ENCODE assay signal across 23 mouse cellular contexts in genomic region chr14:51140342-51140741, GRCm38 (mm10). TPM values are rescaled to one million over a fixed set of nuclear protein-coding genes. Genes with fewer than 3 reads are reported as not detected.
DNase-seq lines count a peak whose midpoint lies in the region; ATAC-seq and TF ChIP-seq lines count a peak whose summit lies in the region.
"Had no signal": no experiment of that assay in that cellular context is flagged by ENCODE, and none has a peak within 500 bp of the region (broad histone marks: within the 10 kb centered on the region; RNA-seq: fewer than 3 reads in every experiment).

No protein-coding gene starts in this region.

- 73% methylated on average over 2 of the region's 2 CpGs for WGBS in forebrain, postnatal 0 days
- 67% methylated on average over 2 of the region's 2 CpGs for WGBS in forebrain, embryonic 15.5 days
- 74% methylated on average over 2 of the region's 2 CpGs for WGBS in liver, embryonic 12.5 days (ENCODE audit: insufficient replicate concordance)
- 76% methylated on average over 2 of the region's 2 CpGs for WGBS in liver, postnatal 0 days (ENCODE audit: insufficient replicate concordance)
- WGBS in kidney, embryonic 15.5 days, result 82% methylated on average over 2 of the region's 2 CpGs

- no peak overlapping the region for H3K4me3 ChIP-seq in forebrain, postnatal 0 days (ENCODE audit: low read depth, low read length)
- no peak overlapping the region for H3K4me3 ChIP-seq in forebrain, embryonic 15.5 days
- H3K4me3 ChIP-seq in liver, embryonic 12.5 days, result no peak overlapping the region
- H3K4me3 ChIP-seq in liver, postnatal 0 days (ENCODE audit: low read depth, low read length), result no peak overlapping the region
- H3K4me3 ChIP-seq in C2C12 (ENCODE audit: insufficient read depth, poor library complexity, severe bottlenecking), result no peak overlapping the region
- H3K4me3 ChIP-seq in kidney, embryonic 15.5 days (replicated peaks), result no peak overlapping the region
- H3K4me3 ChIP-seq: forebrain, embryonic 13.5 days; layer of hippocampus, adult 2 months; left cerebral cortex, adult 2 months; limb, embryonic 12.5 days; midbrain, embryonic 15.5 days had no signal

- H3K9ac ChIP-seq in forebrain, postnatal 0 days, result no peak overlapping the region
- H3K9ac ChIP-seq in forebrain, embryonic 15.5 days (replicated peaks), result no peak overlapping the region
- H3K9ac ChIP-seq in liver, embryonic 12.5 days, result no peak overlapping the region
- H3K9ac ChIP-seq in liver, postnatal 0 days (replicated peaks), result no peak overlapping the region
- H3K9ac ChIP-seq in kidney, embryonic 15.5 days, result no peak overlapping the region
- H3K9ac ChIP-seq: forebrain, embryonic 13.5 days; limb, embryonic 12.5 days; midbrain, embryonic 15.5 days had no signal

- no peaks in the 10 kb centered on the region for H3K9me3 ChIP-seq in forebrain, postnatal 0 days (ENCODE audit: low read length)
- H3K9me3 ChIP-seq in forebrain, embryonic 15.5 days, result no peaks in the 10 kb centered on the region
- H3K9me3 ChIP-seq in liver, embryonic 12.5 days (replicated peaks), result no peaks in the 10 kb centered on the region
- H3K9me3 ChIP-seq in liver, postnatal 0 days (ENCODE audit: low read length), result no peaks in the 10 kb centered on the region
- H3K9me3 ChIP-seq in kidney, embryonic 15.5 days (replicated peaks), result no peaks in the 10 kb centered on the region
- H3K9me3 ChIP-seq: forebrain, embryonic 13.5 days; limb, embryonic 12.5 days; midbrain, embryonic 15.5 days had no signal

- H3K4me1 ChIP-seq in forebrain, postnatal 0 days (ENCODE audit: insufficient read depth), result no peaks in the 10 kb centered on the region
- no peaks in the 10 kb centered on the region for H3K4me1 ChIP-seq in forebrain, embryonic 15.5 days
- H3K4me1 ChIP-seq in liver, embryonic 12.5 days, result peaks cover 52% of the 10 kb centered on the region
- peaks cover 21% of the 10 kb centered on the region for H3K4me1 ChIP-seq in liver, postnatal 0 days (ENCODE audit: insufficient read depth)
- no peaks in the 10 kb centered on the region for H3K4me1 ChIP-seq in kidney, embryonic 15.5 days
- H3K4me1 ChIP-seq: forebrain, embryonic 13.5 days; limb, embryonic 12.5 days; midbrain, embryonic 15.5 days had no signal

- H3K79me2 ChIP-seq in C2C12 (ENCODE audit: control insufficient read depth, insufficient read depth), result no peaks in the 10 kb centered on the region

- H3ac ChIP-seq in C2C12 (ENCODE audit: control insufficient read depth, insufficient read length, low read depth), result no peak overlapping the region

- H3K27ac ChIP-seq in forebrain, postnatal 0 days (ENCODE audit: low read depth, low read length), result no peak overlapping the region
- no peak overlapping the region for H3K27ac ChIP-seq in forebrain, embryonic 15.5 days (replicated peaks)
- 0 out of 2 replicates have a peak overlapping the region, but pooled peaks have one; percentile 16 for H3K27ac ChIP-seq in liver, embryonic 12.5 days
- no peak overlapping the region for H3K27ac ChIP-seq in liver, postnatal 0 days (ENCODE audit: low read depth)
- H3K27ac ChIP-seq in kidney, embryonic 15.5 days, result no peak overlapping the region
- H3K27ac ChIP-seq: forebrain, embryonic 13.5 days; layer of hippocampus, adult 2 months; left cerebral cortex, adult 2 months; limb, embryonic 12.5 days; midbrain, embryonic 15.5 days had no signal

- ATAC-seq in forebrain, postnatal 0 days, result no peak
- no peak for ATAC-seq in forebrain, embryonic 15.5 days (replicated peaks)
- no peak for ATAC-seq in liver, embryonic 12.5 days
- ATAC-seq in liver, postnatal 0 days, result no peak
- ATAC-seq in common myeloid progenitor, adult 5-6 weeks (replicated peaks; ENCODE audit: low read depth, poor library complexity, severe bottlenecking), result 0 out of 2 replicates have a peak, but pooled peaks have one; percentile 22
- no peak for ATAC-seq in kidney, embryonic 15.5 days (replicated peaks; ENCODE audit: low FRiP score)
- ATAC-seq: forebrain, embryonic 13.5 days; hindbrain, embryonic 16.5 days; midbrain, embryonic 15.5 days had no signal

- peak; percentile 8 for DNase-seq in forebrain, postnatal 0 days
- DNase-seq in liver, postnatal 0 days, result no peak
- no peak for DNase-seq in kidney, postnatal 36 days
- DNase-seq: adrenal gland, postnatal 25 days; cerebellum, adult 9-11 months; embryo, embryonic 11 days; gastrocnemius, postnatal 10 days; thymus, postnatal 36 days had no signal

- no peak for TF ChIP-seq CTCF in forebrain, postnatal 0 days (IDR thresholded peaks at IDR 0.05; ENCODE audit: low read depth)
- no peak for TF ChIP-seq CTCF in liver, postnatal 0 days (IDR thresholded peaks at IDR 0.05; ENCODE audit: low read depth)
- TF ChIP-seq CTCF in C2C12 (IDR thresholded peaks at IDR 0.05; ENCODE audit: control insufficient read depth, insufficient read depth, insufficient read length), result no peak

- no peaks in the 10 kb centered on the region for H3K79me3 ChIP-seq in C2C12 (ENCODE audit: low read depth)

- no peaks in the 10 kb centered on the region for H3K36me3 ChIP-seq in forebrain, postnatal 0 days (ENCODE audit: insufficient read depth)
- no peaks in the 10 kb centered on the region for H3K36me3 ChIP-seq in forebrain, embryonic 15.5 days
- H3K36me3 ChIP-seq in liver, embryonic 12.5 days, result no peaks in the 10 kb centered on the region
- no peaks in the 10 kb centered on the region for H3K36me3 ChIP-seq in liver, postnatal 0 days (replicated peaks; ENCODE audit: insufficient read depth, low read length)
- H3K36me3 ChIP-seq in C2C12 (ENCODE audit: control insufficient read depth, insufficient read depth), result no peaks in the 10 kb centered on the region
- no peaks in the 10 kb centered on the region for H3K36me3 ChIP-seq in kidney, embryonic 15.5 days
- H3K36me3 ChIP-seq: limb, embryonic 12.5 days; midbrain, embryonic 15.5 days had no signal

- TF ChIP-seq EP300 in liver, postnatal 0 days (IDR thresholded peaks at IDR 0.05; ENCODE audit: low read depth), result no peak

- H3K4me2 ChIP-seq in forebrain, postnatal 0 days (ENCODE audit: low read depth), result no peak overlapping the region
- H3K4me2 ChIP-seq in forebrain, embryonic 15.5 days (replicated peaks), result no peak overlapping the region
- H3K4me2 ChIP-seq in liver, embryonic 12.5 days, result no peak overlapping the region
- H3K4me2 ChIP-seq in liver, postnatal 0 days (ENCODE audit: low read depth, low read length), result no peak overlapping the region
- no peak overlapping the region for H3K4me2 ChIP-seq in kidney, embryonic 15.5 days
- H3K4me2 ChIP-seq: forebrain, embryonic 13.5 days; limb, embryonic 12.5 days; midbrain, embryonic 15.5 days had no signal

- H3K27me3 ChIP-seq in forebrain, postnatal 0 days (ENCODE audit: insufficient read depth, low read length), result no peaks in the 10 kb centered on the region
- no peaks in the 10 kb centered on the region for H3K27me3 ChIP-seq in forebrain, embryonic 15.5 days
- H3K27me3 ChIP-seq in liver, embryonic 12.5 days (replicated peaks), result no peaks in the 10 kb centered on the region
- H3K27me3 ChIP-seq in liver, postnatal 0 days (ENCODE audit: insufficient read depth, low read length), result no peaks in the 10 kb centered on the region
- H3K27me3 ChIP-seq in C2C12 (ENCODE audit: control insufficient read depth, insufficient read depth, insufficient read length), result peaks cover 1% of the 10 kb centered on the region
- no peaks in the 10 kb centered on the region for H3K27me3 ChIP-seq in kidney, embryonic 15.5 days
- H3K27me3 ChIP-seq: forebrain, embryonic 13.5 days; limb, embryonic 12.5 days; midbrain, embryonic 15.5 days had no signal

RNA-seq across cellular contexts. Expression of gene Rnase1, which starts 6.2 kb away (rescaled TPM):
- total RNA-seq in forebrain, postnatal 0 days (2014; rRNA removed), result not detected in 2 replicates
- polyA plus RNA-seq in forebrain, postnatal 0 days (2015; fragmentation: Nextera tagmentation; extraction: Ambion mirVana), result 0.21 TPM in 1 of 2 replicates, not detected in the other
- polyA plus RNA-seq in forebrain, embryonic 15.5 days (2015; fragmentation: Nextera tagmentation; extraction: Ambion mirVana), result 0.23 and 0.26 TPM in 2 replicates
- polyA plus RNA-seq in liver, embryonic 12.5 days (2016; fragmentation: Nextera tagmentation; extraction: Ambion mirVana), result not detected in 2 replicates
- polyA plus RNA-seq in liver, postnatal 0 days (2015; fragmentation: Nextera tagmentation; extraction: Ambion mirVana), result 0.11 and 2.1 TPM in 2 replicates
- polyA plus RNA-seq in C2C12 (2012; fragmentation: generic; extraction: Trizol), result not detected
- total RNA-seq in common myeloid progenitor, adult 5-6 weeks (2017), result not detected in 2 replicates
- 0.17 and 1.00 TPM in 2 replicates for polyA plus RNA-seq in kidney, embryonic 15.5 days (2015; fragmentation: Nextera tagmentation; extraction: Ambion mirVana)
- total RNA-seq: adrenal gland, postnatal 25 days; gastrocnemius, postnatal 10 days had no signal
- polyA plus RNA-seq: forebrain, embryonic 13.5 days; limb, embryonic 12.5 days; midbrain, embryonic 15.5 days had no signal

RNA-seq across cellular contexts. Expression of gene Rnase6, which starts 16.6 kb away (rescaled TPM):
- 0.77 and 2.7 TPM in 2 replicates for total RNA-seq in forebrain, postnatal 0 days (2014; rRNA removed)
- polyA plus RNA-seq in forebrain, postnatal 0 days (2015; fragmentation: Nextera tagmentation; extraction: Ambion mirVana), result 1.3 and 1.4 TPM in 2 replicates
- 0.36 and 0.40 TPM in 2 replicates for polyA plus RNA-seq in forebrain, embryonic 15.5 days (2015; fragmentation: Nextera tagmentation; extraction: Ambion mirVana)
- polyA plus RNA-seq in liver, embryonic 12.5 days (2016; fragmentation: Nextera tagmentation; extraction: Ambion mirVana), result 2.3 and 4.0 TPM in 2 replicates
- 6.3 and 7.5 TPM in 2 replicates for polyA plus RNA-seq in liver, postnatal 0 days (2015; fragmentation: Nextera tagmentation; extraction: Ambion mirVana)
- polyA plus RNA-seq in C2C12 (2012; fragmentation: generic; extraction: Trizol), result not detected
- total RNA-seq in common myeloid progenitor, adult 5-6 weeks (2017), result 49.7 and 62.1 TPM in 2 replicates
- 0.52 and 1.3 TPM in 2 replicates for polyA plus RNA-seq in kidney, embryonic 15.5 days (2015; fragmentation: Nextera tagmentation; extraction: Ambion mirVana)
- total RNA-seq: layer of hippocampus, adult 2 months had no signal
- polyA plus RNA-seq: forebrain, embryonic 13.5 days had no signal

RNA-seq across cellular contexts. Expression of gene Rnase2b, which starts 21.7 kb away (rescaled TPM):
- not detected in 2 replicates for total RNA-seq in forebrain, postnatal 0 days (2014; rRNA removed)
- not detected in 2 replicates for polyA plus RNA-seq in forebrain, postnatal 0 days (2015; fragmentation: Nextera tagmentation; extraction: Ambion mirVana)
- not detected in 2 replicates for polyA plus RNA-seq in forebrain, embryonic 15.5 days (2015; fragmentation: Nextera tagmentation; extraction: Ambion mirVana)
- not detected in 2 replicates for polyA plus RNA-seq in liver, embryonic 12.5 days (2016; fragmentation: Nextera tagmentation; extraction: Ambion mirVana)
- polyA plus RNA-seq in liver, postnatal 0 days (2015; fragmentation: Nextera tagmentation; extraction: Ambion mirVana), result not detected in 2 replicates
- polyA plus RNA-seq in C2C12 (2012; fragmentation: generic; extraction: Trizol), result not detected
- not detected in 2 replicates for total RNA-seq in common myeloid progenitor, adult 5-6 weeks (2017)
- polyA plus RNA-seq in kidney, embryonic 15.5 days (2015; fragmentation: Nextera tagmentation; extraction: Ambion mirVana), result not detected in 2 replicates
- total RNA-seq: adrenal gland, postnatal 25 days; gastrocnemius, postnatal 10 days; left cerebral cortex, adult 2 months had no signal
- polyA plus RNA-seq: forebrain, embryonic 13.5 days; heart, embryonic 14.5 days; hindbrain, embryonic 16.5 days; kidney, embryonic 14.5 days; limb, embryonic 12.5 days; lung, embryonic 16.5 days; midbrain, embryonic 15.5 days; testis, adult 2 months had no signal

RNA-seq across cellular contexts. Expression of gene Eddm3b, which starts 26.1 kb away (rescaled TPM):
- 0.15 TPM in 1 of 2 replicates, not detected in the other for total RNA-seq in forebrain, postnatal 0 days (2014; rRNA removed)
- polyA plus RNA-seq in forebrain, postnatal 0 days (2015; fragmentation: Nextera tagmentation; extraction: Ambion mirVana), result 0.22 TPM in 1 of 2 replicates, not detected in the other
- polyA plus RNA-seq in forebrain, embryonic 15.5 days (2015; fragmentation: Nextera tagmentation; extraction: Ambion mirVana), result not detected in 2 replicates
- not detected in 2 replicates for polyA plus RNA-seq in liver, embryonic 12.5 days (2016; fragmentation: Nextera tagmentation; extraction: Ambion mirVana)
- polyA plus RNA-seq in liver, postnatal 0 days (2015; fragmentation: Nextera tagmentation; extraction: Ambion mirVana), result 0.07 TPM in 2 replicates
- not detected for polyA plus RNA-seq in C2C12 (2012; fragmentation: generic; extraction: Trizol)
- not detected in 2 replicates for total RNA-seq in common myeloid progenitor, adult 5-6 weeks (2017)
- 2.0 and 2.1 TPM in 2 replicates for polyA plus RNA-seq in kidney, embryonic 15.5 days (2015; fragmentation: Nextera tagmentation; extraction: Ambion mirVana)
- total RNA-seq: adrenal gland, postnatal 25 days; gastrocnemius, postnatal 10 days; layer of hippocampus, adult 2 months; left cerebral cortex, adult 2 months had no signal
- polyA plus RNA-seq: forebrain, embryonic 13.5 days; heart, embryonic 14.5 days; hindbrain, embryonic 16.5 days; limb, embryonic 12.5 days; lung, embryonic 16.5 days; midbrain, embryonic 15.5 days; testis, adult 2 months had no signal

RNA-seq across cellular contexts. Expression of gene Ang, which starts 49.4 kb away (rescaled TPM):
- total RNA-seq in forebrain, postnatal 0 days (2014; rRNA removed), result 0.62 and 4.9 TPM in 2 replicates
- polyA plus RNA-seq in forebrain, postnatal 0 days (2015; fragmentation: Nextera tagmentation; extraction: Ambion mirVana), result 2.8 and 4.0 TPM in 2 replicates
- 2.6 and 3.8 TPM in 2 replicates for polyA plus RNA-seq in forebrain, embryonic 15.5 days (2015; fragmentation: Nextera tagmentation; extraction: Ambion mirVana)
- polyA plus RNA-seq in liver, embryonic 12.5 days (2016; fragmentation: Nextera tagmentation; extraction: Ambion mirVana), result 2.6 and 3.5 TPM in 2 replicates
- 85.3 and 131 TPM in 2 replicates for polyA plus RNA-seq in liver, postnatal 0 days (2015; fragmentation: Nextera tagmentation; extraction: Ambion mirVana)
- polyA plus RNA-seq in C2C12 (2012; fragmentation: generic; extraction: Trizol), result 0.92 TPM
- 1.1 TPM in 1 of 2 replicates, not detected in the other for total RNA-seq in common myeloid progenitor, adult 5-6 weeks (2017)
- 8.4 and 9.8 TPM in 2 replicates for polyA plus RNA-seq in kidney, embryonic 15.5 days (2015; fragmentation: Nextera tagmentation; extraction: Ambion mirVana)
